Mouse (Mus musculus) intestine, embryonic 15.5 days (tissue): Measurements from ENCODE around the gene Ece1. TPM values are rescaled to one million over a fixed set of nuclear protein-coding genes. Genes with fewer than 3 reads are reported as not detected.

ENCODE experiments used
- ATAC-seq: fragments of 200-750 bp; cut with Nextera tagmentation; 2 replicates; pipeline ENCODE4 v1.8.0; 2017; ENCODE audit warnings: moderate TSS enrichment, moderate library complexity
- H3K27ac ChIP-seq: fragments of 300-500 bp; sonication (generic); 2 replicates; pipeline ENCODE4 v1.5.1; 2015; ENCODE audit warnings: mild to moderate bottlenecking, inconsistent platforms
- H3K27me3 ChIP-seq: fragments of 300-500 bp; sonication (generic); replicated peaks from 2 replicates; pipeline ENCODE4 v1.6.1; 2015; ENCODE audit warnings: inconsistent platforms
- H3K36me3 ChIP-seq: fragments of 300-500 bp; sonication (generic); 2 replicates; pipeline ENCODE4 v1.6.1; 2015; ENCODE audit warnings: inconsistent platforms
- H3K4me1 ChIP-seq: fragments of 300-500 bp; sonication (generic); replicated peaks from 2 replicates; pipeline ENCODE4 v1.6.1; 2015; ENCODE audit warnings: inconsistent platforms
- H3K4me2 ChIP-seq: fragments of 300-500 bp; sonication (generic); replicated peaks from 2 replicates; pipeline ENCODE4 v1.6.1; 2015; ENCODE audit warnings: mild to moderate bottlenecking, inconsistent platforms
- H3K4me3 ChIP-seq: fragments of 300-500 bp; sonication (generic); replicated peaks from 2 replicates; pipeline ENCODE4 v1.5.1; 2015; ENCODE audit warnings: inconsistent platforms
- H3K9ac ChIP-seq: fragments of 300-500 bp; sonication (generic); 2 replicates; pipeline ENCODE4 v1.6.1; 2015; ENCODE audit warnings: inconsistent platforms
- H3K9me3 ChIP-seq: fragments of 300-500 bp; sonication (generic); 2 replicates; pipeline ENCODE4 v1.6.1; 2016; ENCODE audit warnings: inconsistent platforms
- WGBS: fragments of 180-500 bp; shearing (Covaris S2); methylation state at CpG from one replicate; pipeline ENCODE4 v1.1.7; 2015; 5-methylcytosine and 5-hydroxymethylcytosine counted together
- polyA plus RNA-seq: library from polyadenylated mRNA; unstranded; fragments of >200 nt; fragmentation: Nextera tagmentation; extraction: Ambion mirVana; gene quantifications from 2 replicates; pipeline ENCODE4 v1.2.1, GENCODE M21; 2015

The Ece1 gene
- polyA plus RNA-seq, 1 experiment from 2014 or later: 56.0 TPM

GRCm38 (mm10) chr4:137910382-137911009 lies 48.5 kb downstream of the Ece1 start:
- H3K4me3 ChIP-seq: no peak overlapping the region
- H3K9me3 ChIP-seq: no peaks in the 10 kb centered on the region
- ATAC-seq: no peak
- H3K4me2 ChIP-seq: no peak overlapping the region
- WGBS: 93% methylated on average over 5 of the region's 5 CpGs
- no peak overlapping the region for H3K9ac ChIP-seq
- peaks cover 35% of the 10 kb centered on the region for H3K4me1 ChIP-seq
- no peak overlapping the region for H3K27ac ChIP-seq
- no peaks in the 10 kb centered on the region for H3K27me3 ChIP-seq
- H3K36me3 ChIP-seq: no peaks in the 10 kb centered on the region

GRCm38 (mm10) chr4:137911657-137912056 lies 49.6 kb downstream of the Ece1 start:
- H3K36me3 ChIP-seq: no peaks in the 10 kb centered on the region
- H3K4me2 ChIP-seq: no peak overlapping the region
- peaks cover 33% of the 10 kb centered on the region for H3K4me1 ChIP-seq
- no peaks in the 10 kb centered on the region for H3K9me3 ChIP-seq
- no peak overlapping the region for H3K4me3 ChIP-seq
- no peak overlapping the region for H3K27ac ChIP-seq
- no peak for ATAC-seq
- 91% methylated on average over 8 of the region's 8 CpGs for WGBS
- no peak overlapping the region for H3K9ac ChIP-seq
- H3K27me3 ChIP-seq: no peaks in the 10 kb centered on the region

- peak overlapping the region; percentile 98 for H3K4me2 ChIP-seq
- peak overlapping the region; percentile 49; the same call in 1 of the 2 replicates for H3K9ac ChIP-seq
- H3K4me3 ChIP-seq: peak overlapping the region; percentile 49
- peaks cover 41% of the 10 kb centered on the region for H3K4me1 ChIP-seq
- H3K27me3 ChIP-seq: no peaks in the 10 kb centered on the region
- WGBS: 48% methylated on average over 13 of the region's 13 CpGs
- ATAC-seq: no peak
- no peaks in the 10 kb centered on the region for H3K9me3 ChIP-seq
- H3K27ac ChIP-seq: peak overlapping the region; percentile 19; the same call in 1 of the 2 replicates
- no peaks in the 10 kb centered on the region for H3K36me3 ChIP-seq
Measured at GRCm38 (mm10) chr4:137912768-137913305, 50.8 kb downstream of the Ece1 start.

DNA sequence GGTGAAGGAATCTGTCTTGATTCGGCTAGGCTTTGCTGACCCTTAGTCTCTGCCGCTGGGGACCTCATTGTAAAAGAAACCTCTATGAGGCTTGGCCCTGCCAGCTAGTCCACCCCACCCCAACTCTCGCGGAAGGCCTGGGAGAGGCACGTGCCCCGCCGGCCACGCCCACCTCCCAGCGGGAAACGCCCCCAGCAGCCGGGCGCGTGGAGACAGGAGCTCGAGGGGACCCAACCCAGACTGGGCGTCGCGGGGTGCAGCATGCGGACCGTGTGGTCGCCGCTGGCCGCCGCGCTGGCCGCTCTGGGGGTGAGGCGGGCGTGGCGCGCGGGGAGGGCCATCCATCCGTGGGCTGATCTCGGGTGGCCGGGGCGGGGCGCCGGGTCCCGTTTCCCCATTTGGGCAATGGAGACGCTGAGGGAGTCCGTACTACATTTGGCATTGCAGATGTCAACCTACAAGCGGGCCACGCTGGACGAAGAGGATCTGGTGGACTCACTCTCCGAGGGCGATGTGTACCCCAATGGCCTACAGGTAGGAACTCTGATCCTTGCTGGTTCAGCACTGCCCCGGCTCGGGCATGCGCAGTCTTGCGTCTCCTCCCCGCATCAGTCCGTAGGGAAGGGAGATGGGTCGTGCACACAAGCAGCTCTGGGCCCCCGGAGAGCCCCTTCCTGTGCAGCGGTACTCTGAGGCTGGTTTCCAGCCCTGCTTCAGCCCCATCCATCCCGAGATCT lies 51.5 kb downstream of the Ece1 start:
- Histone ChIP-seq H3K9me3 (no peaks in the 10 kb centered on the region), H3K4me1 (peaks cover 43% of the 10 kb centered on the region), H3K9ac (peak overlapping the region; percentile 49), H3K4me3 (peak overlapping the region; percentile 49), H3K27ac (peak overlapping the region; percentile 19; the same call in 1 of the 2 replicates), H3K4me2 (peak overlapping the region; percentile 98), H3K27me3 (no peaks in the 10 kb centered on the region), H3K36me3 (no peaks in the 10 kb centered on the region)
- ATAC-seq: peak; percentile 87
- WGBS: 2% methylated on average over 54 of the region's 54 CpGs

- 47% methylated on average over 6 of the region's 6 CpGs for WGBS
- H3K4me1 ChIP-seq: peaks cover 60% of the 10 kb centered on the region
- peak overlapping the region; percentile 51; the same call in 1 of the 2 replicates for H3K27ac ChIP-seq
- H3K27me3 ChIP-seq: no peaks in the 10 kb centered on the region
- peaks cover under 1% of the 10 kb centered on the region; the same call in 1 of the 2 replicates for H3K36me3 ChIP-seq
- H3K9me3 ChIP-seq: no peaks in the 10 kb centered on the region
- no peak overlapping the region for H3K4me3 ChIP-seq
- H3K9ac ChIP-seq: no peak overlapping the region
- no peak for ATAC-seq
- no peak overlapping the region for H3K4me2 ChIP-seq
Measured at GRCm38 (mm10) chr4:137917591-137917990, 55.6 kb downstream of the Ece1 start.

DNA sequence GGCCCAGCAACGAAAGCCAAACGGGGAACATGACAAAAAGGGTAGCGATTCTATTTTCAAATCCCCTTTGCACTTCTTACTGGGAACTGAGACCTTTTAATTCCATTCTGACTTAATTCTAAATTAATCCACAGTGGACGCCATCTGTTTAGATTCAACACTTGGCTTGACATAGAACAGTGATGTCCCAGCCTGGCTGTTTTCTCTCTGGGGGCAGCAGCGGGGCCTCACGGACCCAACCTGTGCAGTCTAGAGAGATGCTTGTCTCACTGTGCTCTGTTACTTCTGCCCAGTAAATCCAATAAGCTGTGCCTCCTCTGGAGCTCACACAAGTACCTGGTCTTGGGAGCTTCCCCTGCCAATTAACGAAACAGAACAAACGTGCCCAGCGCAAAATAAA lies 56.5 kb downstream of the Ece1 start:
- peaks cover 7% of the 10 kb centered on the region; the same call in 1 of the 2 replicates for H3K36me3 ChIP-seq
- H3K27me3 ChIP-seq: no peaks in the 10 kb centered on the region
- H3K4me3 ChIP-seq: no peak overlapping the region
- 54% methylated on average over 9 of the region's 9 CpGs for WGBS
- no peak for ATAC-seq
- H3K4me2 ChIP-seq: no peak overlapping the region
- peak overlapping the region; percentile 90; the same call in 1 of the 2 replicates for H3K27ac ChIP-seq
- H3K9me3 ChIP-seq: no peaks in the 10 kb centered on the region
- H3K4me1 ChIP-seq: peaks cover 56% of the 10 kb centered on the region
- no peak overlapping the region for H3K9ac ChIP-seq

DNA sequence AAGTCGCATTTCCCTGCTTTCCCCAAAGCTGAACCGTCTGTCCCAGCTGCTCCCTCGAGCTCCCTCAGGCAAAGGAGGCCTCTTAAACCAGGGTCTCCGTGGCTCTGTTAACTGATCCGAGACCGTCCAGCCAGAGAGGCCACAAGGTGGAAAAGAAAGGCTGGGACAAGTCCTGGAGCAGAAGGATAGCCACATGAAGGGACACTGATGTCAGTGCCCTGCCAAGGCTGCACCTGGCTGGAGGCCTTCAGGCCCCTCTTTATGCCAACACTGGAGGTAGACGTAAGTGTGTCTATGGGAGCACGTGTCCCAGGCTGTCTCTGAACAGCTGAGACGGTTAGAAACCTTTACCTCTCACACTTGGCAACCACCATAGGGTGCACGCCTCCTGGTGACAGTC lies 57.1 kb downstream of the Ece1 start:
- Histone ChIP-seq H3K4me2 (no peak overlapping the region), H3K9me3 (no peaks in the 10 kb centered on the region), H3K27me3 (no peaks in the 10 kb centered on the region), H3K36me3 (peaks cover 10% of the 10 kb centered on the region; the same call in 1 of the 2 replicates), H3K27ac (peak overlapping the region; percentile 90), H3K9ac (no peak overlapping the region), H3K4me3 (no peak overlapping the region), H3K4me1 (peaks cover 51% of the 10 kb centered on the region)
- 67% methylated on average over 10 of the region's 10 CpGs for WGBS
- ATAC-seq: no peak

DNA sequence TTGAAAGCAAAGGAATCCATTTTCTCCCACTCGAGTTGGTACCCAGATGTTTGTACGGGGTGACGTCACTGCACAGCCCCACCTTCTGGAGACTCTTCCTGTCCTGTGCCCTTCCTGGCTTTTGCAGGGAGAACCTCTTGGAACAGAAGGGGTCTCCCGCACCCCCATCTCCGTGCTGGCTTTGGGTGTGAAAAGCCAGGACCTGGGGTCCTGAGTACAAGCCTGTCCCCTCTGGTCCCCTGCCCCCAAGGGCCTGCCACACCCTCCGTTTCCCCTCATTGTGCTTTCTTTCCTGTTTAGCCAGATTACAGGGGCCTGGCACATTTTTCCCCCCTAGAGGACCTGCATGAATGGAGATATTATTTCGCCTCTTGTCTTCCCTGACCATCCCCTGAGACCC lies 58.0 kb downstream of the Ece1 start:
- no peaks in the 10 kb centered on the region for H3K27me3 ChIP-seq
- H3K27ac ChIP-seq: peak overlapping the region; percentile 90
- WGBS: 38% methylated on average over 7 of the region's 7 CpGs
- peaks cover 10% of the 10 kb centered on the region; the same call in 1 of the 2 replicates for H3K36me3 ChIP-seq
- no peak for ATAC-seq
- H3K4me3 ChIP-seq: no peak overlapping the region
- H3K4me1 ChIP-seq: peaks cover 46% of the 10 kb centered on the region
- no peaks in the 10 kb centered on the region for H3K9me3 ChIP-seq
- H3K4me2 ChIP-seq: peak overlapping the region; percentile 53
- no peak overlapping the region for H3K9ac ChIP-seq

- peak overlapping the region; percentile 53 for H3K4me2 ChIP-seq
- peaks cover 10% of the 10 kb centered on the region; the same call in 1 of the 2 replicates for H3K36me3 ChIP-seq
- peak; percentile 58; the same call in 1 of the 2 replicates for ATAC-seq
- peak overlapping the region; percentile 17; the same call in 1 of the 2 replicates for H3K4me3 ChIP-seq
- H3K4me1 ChIP-seq: peaks cover 46% of the 10 kb centered on the region
- H3K9ac ChIP-seq: 0 out of 2 replicates have a peak overlapping the region, but pooled peaks have one; percentile 11
- no peaks in the 10 kb centered on the region for H3K27me3 ChIP-seq
- H3K27ac ChIP-seq: peak overlapping the region; percentile 90
- 29% methylated on average over 10 of the region's 10 CpGs for WGBS
- no peaks in the 10 kb centered on the region for H3K9me3 ChIP-seq
Measured at GRCm38 (mm10) chr4:137920500-137920961, 58.5 kb downstream of the Ece1 start.

DNA sequence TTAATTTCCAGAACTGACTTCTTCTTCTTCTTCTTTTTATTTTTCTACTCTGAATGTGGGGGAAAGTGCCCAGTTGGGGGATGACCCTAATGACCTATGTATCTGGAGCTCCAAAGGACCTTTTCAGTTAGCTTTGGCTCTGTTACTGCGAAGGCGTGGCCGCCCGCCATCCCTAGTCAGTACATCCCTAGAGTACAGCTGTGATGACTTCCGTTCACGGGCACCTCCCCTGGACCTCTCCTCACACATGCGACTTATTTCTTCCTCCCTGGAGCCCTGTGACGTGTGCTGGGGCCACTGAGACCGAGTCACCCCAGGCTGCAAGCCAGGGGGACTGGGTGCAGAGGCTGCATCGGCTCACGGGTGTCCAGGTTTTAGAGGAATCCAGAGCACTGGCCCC lies 59.5 kb downstream of the Ece1 start:
- WGBS: 76% methylated on average over 11 of the region's 11 CpGs
- Histone ChIP-seq H3K36me3 (peaks cover 13% of the 10 kb centered on the region; the same call in 1 of the 2 replicates), H3K4me3 (no peak overlapping the region), H3K9me3 (no peaks in the 10 kb centered on the region), H3K9ac (no peak overlapping the region), H3K27me3 (no peaks in the 10 kb centered on the region), H3K4me2 (peak overlapping the region; percentile 53; the same call in 1 of the 2 replicates), H3K4me1 (peaks cover 46% of the 10 kb centered on the region), H3K27ac (peak overlapping the region; percentile 90; the same call in 1 of the 2 replicates)
- ATAC-seq: no peak

DNA sequence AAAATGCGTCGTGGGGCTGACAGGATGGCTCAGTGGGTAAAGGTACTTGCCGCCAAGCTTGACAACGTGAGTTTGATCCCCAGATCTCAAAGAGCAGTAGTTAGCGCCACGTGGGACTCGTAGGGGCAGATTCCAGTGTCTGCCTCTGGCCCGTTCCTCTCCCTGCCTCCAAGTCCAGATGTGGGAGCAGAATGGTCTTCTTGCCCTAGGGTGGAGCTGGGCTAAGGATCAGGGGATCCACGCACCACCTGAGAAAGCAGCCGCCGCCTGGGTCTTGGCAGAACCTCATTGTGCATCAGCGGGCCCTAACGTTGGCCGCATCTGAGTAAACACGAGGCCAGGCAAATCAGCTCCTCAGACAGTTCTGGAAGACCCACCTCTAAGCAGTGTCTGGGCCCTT lies 61.0 kb downstream of the Ece1 start:
- Histone ChIP-seq H3K4me2 (no peak overlapping the region), H3K36me3 (peaks cover 17% of the 10 kb centered on the region; the same call in 1 of the 2 replicates), H3K27me3 (no peaks in the 10 kb centered on the region), H3K9ac (no peak overlapping the region), H3K4me1 (peaks cover 40% of the 10 kb centered on the region), H3K4me3 (no peak overlapping the region), H3K27ac (no peak overlapping the region), H3K9me3 (no peaks in the 10 kb centered on the region)
- WGBS: 82% methylated on average over 15 of the region's 15 CpGs
- ATAC-seq: no peak

- peaks cover 41% of the 10 kb centered on the region for H3K4me1 ChIP-seq
- H3K27me3 ChIP-seq: no peaks in the 10 kb centered on the region
- ATAC-seq: no peak
- H3K9me3 ChIP-seq: no peaks in the 10 kb centered on the region
- H3K4me2 ChIP-seq: no peak overlapping the region
- no peak overlapping the region for H3K27ac ChIP-seq
- H3K4me3 ChIP-seq: no peak overlapping the region
- H3K36me3 ChIP-seq: peaks cover 17% of the 10 kb centered on the region; the same call in 1 of the 2 replicates
- no peak overlapping the region for H3K9ac ChIP-seq
- 72% methylated on average over 4 of the region's 4 CpGs for WGBS
Measured at GRCm38 (mm10) chr4:137925176-137925575, 63.1 kb downstream of the Ece1 start.
